Mouse (Mus musculus) heart, postnatal 0 days (tissue): Measurements from ENCODE around the gene Cpox. TPM values are rescaled to one million over a fixed set of nuclear protein-coding genes. Genes with fewer than 3 reads are reported as not detected.

Source experiments
- ATAC-seq: fragments of 200-750 bp; cut with Nextera tagmentation; 2 replicates; pipeline ENCODE4 v1.8.0; 2017; ENCODE audit warnings: low read depth, moderate number of reproducible peaks, moderate library complexity; ENCODE audit not compliant: insufficient read depth
- DNase-seq: peaks from one replicate; pipeline ENCODE4 v3.0.0-alpha.2; 2016; ENCODE audit warnings: low spot score
- H3K27ac ChIP-seq: fragments of 300-500 bp; sonication (generic); 2 replicates; pipeline ENCODE4 v1.5.1; 2014; ENCODE audit warnings: low read depth, mild to moderate bottlenecking
- H3K27me3 ChIP-seq: fragments of 300-500 bp; sonication (generic); 2 replicates; pipeline ENCODE4 v1.6.1; 2014; ENCODE audit warnings: low read length, mixed read lengths; ENCODE audit not compliant: control insufficient read depth, insufficient read depth
- H3K36me3 ChIP-seq: fragments of 300-500 bp; sonication (generic); replicated peaks from 2 replicates; pipeline ENCODE4 v1.6.1; 2014; ENCODE audit warnings: low read length, mixed read lengths; ENCODE audit not compliant: control insufficient read depth, insufficient read depth
- H3K4me1 ChIP-seq: fragments of 300-500 bp; sonication (generic); 2 replicates; pipeline ENCODE4 v1.6.1; 2014; ENCODE audit warnings: antibody characterized with exemption; ENCODE audit not compliant: control insufficient read depth, insufficient read depth
- H3K4me2 ChIP-seq: fragments of 300-500 bp; sonication (generic); 2 replicates; pipeline ENCODE4 v1.6.1; 2014; ENCODE audit warnings: low read depth, mild to moderate bottlenecking, low read length, moderate library complexity
- H3K4me3 ChIP-seq: fragments of 300-500 bp; sonication (generic); 2 replicates; pipeline ENCODE4 v1.5.1; 2014; ENCODE audit warnings: low read depth, low read length
- H3K9ac ChIP-seq: fragments of 300-500 bp; sonication (generic); replicated peaks from 2 replicates; pipeline ENCODE4 v1.6.1; 2014; ENCODE audit warnings: low read depth, low read length, mixed read lengths
- H3K9me3 ChIP-seq: fragments of 300-500 bp; sonication (generic); replicated peaks from 2 replicates; pipeline ENCODE4 v1.6.1; 2016; ENCODE audit warnings: low read length; ENCODE audit not compliant: control insufficient read depth
- CTCF ChIP-seq: IDR thresholded peaks from 2 replicates; pipeline ENCODE4 v1.5.1; 2016; ENCODE audit warnings: antibody characterized with exemption, control low read depth, low read depth
- EP300 ChIP-seq: IDR thresholded peaks from 2 replicates; pipeline ENCODE4 v1.6.1; 2016; ENCODE audit warnings: antibody characterized with exemption, low read depth
- WGBS: fragments of 180-500 bp; shearing (Covaris S2); extraction: QIAGEN DNeasy Blood & Tissue Kit; methylation state at CpG from one replicate; pipeline ENCODE4 v1.1.7; 2014; 5-methylcytosine and 5-hydroxymethylcytosine counted together
- polyA plus RNA-seq: library from polyadenylated mRNA; unstranded; fragments of >200 nt; fragmentation: Nextera tagmentation; extraction: Ambion mirVana; gene quantifications from 2 replicates; pipeline ENCODE4 v1.2.1, GENCODE M21; 2015
- total RNA-seq: library from RNA; depleted of rRNA; stranded (reverse); fragments of >200 nt; gene quantifications from 2 replicates; pipeline ENCODE4 v1.2.3, GENCODE M21; 2014; ENCODE audit warnings: low replicate concordance

Gene Cpox
- total and polyA plus RNA-seq, 2 experiments from 2014 or later, result 15.4 to 27.4 TPM

GRCm38 (mm10) chr16:58707276-58707905, 37.3 kb downstream of the Cpox start:
- DNase-seq, result no peak
- Histone ChIP-seq H3K36me3 (no peaks in the 10 kb centered on the region), H3K4me3 (no peak overlapping the region), H3K4me1 (peaks cover 12% of the 10 kb centered on the region), H3K4me2 (no peak overlapping the region), H3K27me3 (no peaks in the 10 kb centered on the region), H3K9me3 (no peaks in the 10 kb centered on the region), H3K9ac (no peak overlapping the region), H3K27ac (no peak overlapping the region)
- no peak for TF ChIP-seq CTCF
- no peak for TF ChIP-seq EP300
- WGBS, result 83% methylated on average over 4 of the region's 4 CpGs
- no peak for ATAC-seq

GRCm38 (mm10) chr16:58708601-58709475, 38.7 kb downstream of the Cpox start:
- Histone ChIP-seq H3K27ac (no peak overlapping the region), H3K4me1 (0 out of 2 replicates have a peak, but pooled peaks cover 4% of the 10 kb centered on the region), H3K27me3 (no peaks in the 10 kb centered on the region), H3K4me3 (no peak overlapping the region), H3K9me3 (no peaks in the 10 kb centered on the region), H3K36me3 (no peaks in the 10 kb centered on the region), H3K4me2 (no peak overlapping the region), H3K9ac (no peak overlapping the region)
- DNase-seq (no peak), ATAC-seq (no peak)
- WGBS, result 84% methylated on average over 3 of the region's 3 CpGs
- TF ChIP-seq CTCF (no peak), EP300 (no peak)

GRCm38 (mm10) chr16:58709536-58709935, 39.4 kb downstream of the Cpox start:
- Histone ChIP-seq H3K36me3 (no peaks in the 10 kb centered on the region), H3K9me3 (no peaks in the 10 kb centered on the region), H3K27me3 (no peaks in the 10 kb centered on the region), H3K27ac (no peak overlapping the region), H3K9ac (no peak overlapping the region), H3K4me3 (no peak overlapping the region), H3K4me2 (no peak overlapping the region), H3K4me1 (no peaks in the 10 kb centered on the region)
- DNase-seq, result no peak
- TF ChIP-seq EP300 (no peak), CTCF (no peak)
- ATAC-seq, result no peak
- WGBS, result 88% methylated on average over 4 of the region's 4 CpGs

GRCm38 (mm10) chr16:58712221-58712620, 42.1 kb downstream of the Cpox start:
- TF ChIP-seq CTCF (no peak), EP300 (no peak)
- WGBS, result 71% methylated on average over 8 of the region's 8 CpGs
- Histone ChIP-seq H3K9ac (no peak overlapping the region), H3K4me3 (no peak overlapping the region), H3K27ac (no peak overlapping the region), H3K27me3 (no peaks in the 10 kb centered on the region), H3K4me1 (no peaks in the 10 kb centered on the region), H3K4me2 (no peak overlapping the region), H3K9me3 (no peaks in the 10 kb centered on the region), H3K36me3 (no peaks in the 10 kb centered on the region)
- ATAC-seq, result no peak
- no peak for DNase-seq

- H3K9me3 ChIP-seq, result no peaks in the 10 kb centered on the region
- ATAC-seq (no peak), DNase-seq (no peak)
- H3K27ac ChIP-seq, result no peak overlapping the region
- H3K27me3 ChIP-seq, result no peaks in the 10 kb centered on the region
- no peaks in the 10 kb centered on the region for H3K4me1 ChIP-seq
- no peaks in the 10 kb centered on the region for H3K36me3 ChIP-seq
- no peak overlapping the region for H3K4me3 ChIP-seq
- no peak overlapping the region for H3K9ac ChIP-seq
- 62% methylated on average over 1 of the region's 1 CpGs for WGBS
- no peak overlapping the region for H3K4me2 ChIP-seq
- TF ChIP-seq CTCF (no peak), EP300 (no peak)
Observed at GRCm38 (mm10) chr16:58713128-58713527, 43.0 kb downstream of the Cpox start.
